Mouse (Mus musculus) G1E (cell line): ENCODE results near the gene Disc1. TPM values are rescaled to one million over a fixed set of nuclear protein-coding genes. Genes with fewer than 3 reads are reported as not detected.

Experiments used
- ATAC-seq: 2 replicates; pipeline ENCODE4 v1.8.0; 2016; ENCODE audit warnings: mild to moderate bottlenecking; ENCODE audit not compliant: insufficient number of reproducible peaks, poor library complexity, low FRiP score, severe bottlenecking; ENCODE audit errors: extremely low read depth
- DNase-seq: peaks from one replicate; pipeline ENCODE4 v3.0.0; 2012; ENCODE audit warnings: low spot score
- H3K27me3 ChIP-seq: 2 replicates; pipeline ENCODE4 v1.6.1; 2012; ENCODE audit warnings: mild to moderate bottlenecking, low read length, inconsistent platforms; ENCODE audit not compliant: insufficient read depth
- H3K36me3 ChIP-seq: replicated peaks from 2 replicates; pipeline ENCODE3; 2012; ENCODE audit warnings: mild to moderate bottlenecking, inconsistent platforms
- H3K4me1 ChIP-seq: 2 replicates; pipeline ENCODE4 v1.6.1; 2012; ENCODE audit warnings: low read depth, low read length, inconsistent platforms, mixed read lengths; ENCODE audit not compliant: insufficient read depth
- H3K4me3 ChIP-seq: 2 replicates; pipeline ENCODE4 v1.5.1; 2012; ENCODE audit warnings: low read depth, mild to moderate bottlenecking, inconsistent platforms, low read length, moderate library complexity, mixed read lengths
- H3K9me3 ChIP-seq: replicated peaks from 2 replicates; pipeline ENCODE4 v1.6.1; 2012; ENCODE audit warnings: inconsistent platforms
- CTCF ChIP-seq: IDR thresholded peaks from 2 replicates; pipeline ENCODE4 v1.5.1; 2012; ENCODE audit warnings: low read depth, low read length, inconsistent platforms, mixed read lengths
- GATA1 ChIP-seq: IDR thresholded peaks from 2 replicates; pipeline ENCODE4 v1.6.1; 2012; ENCODE audit warnings: borderline replicate concordance, low read length, inconsistent platforms, mixed read lengths
- GATA2 ChIP-seq: IDR thresholded peaks from 2 replicates; pipeline ENCODE4 v1.6.1; 2012; ENCODE audit warnings: low read depth, low read length, inconsistent platforms, borderline replicate concordance
- POLR2AphosphoS5 ChIP-seq: IDR thresholded peaks from 2 replicates; pipeline ENCODE4 v1.6.1; 2012; ENCODE audit warnings: low read depth, low read length, inconsistent platforms; ENCODE audit not compliant: insufficient replicate concordance
- TAL1 ChIP-seq: conservative IDR thresholded peaks from 2 replicates; pipeline ENCODE4 v1.6.1; 2012; ENCODE audit warnings: low read depth, low read length, inconsistent platforms, mixed read lengths
- polyA plus RNA-seq: library from polyadenylated mRNA; stranded (reverse); fragments of >175 nt; gene quantifications from 2 replicates; pipeline ENCODE4 v1.2.3, GENCODE M21; 2012
- total RNA-seq, 2 experiments: library from RNA; stranded (forward) in 1 of 2; stranded (reverse) in 1 of 2; fragments of 200-1000 nt in 1 of 2; fragments of >200 nt in 1 of 2; fragmentation: Nextera tagmentation in 1 of 2; gene quantifications; 2 replicates each; pipeline ENCODE4 v1.2.3; 2014 to 2017

Disc1 gene
- total and polyA plus RNA-seq, 3 experiments: not detected

- DNase-seq (no peak), ATAC-seq (no peak)
- Histone ChIP-seq H3K27me3 (no peaks in the 10 kb centered on the region), H3K4me3 (no peak overlapping the region), H3K36me3 (no peaks in the 10 kb centered on the region), H3K4me1 (no peaks in the 10 kb centered on the region), H3K9me3 (peaks cover 85% of the 10 kb centered on the region)
- TF ChIP-seq TAL1 (no peak), CTCF (no peak), GATA2 (no peak), GATA1 (no peak), POLR2AphosphoS5 (no peak)
Observed at GRCm38 (mm10) chr8:125200273-125200863, 146.4 kb downstream of the Disc1 start.

GRCm38 (mm10) chr8:125201650-125202049, 147.7 kb downstream of the Disc1 start:
- no peak for DNase-seq
- peaks cover 85% of the 10 kb centered on the region for H3K9me3 ChIP-seq
- no peak overlapping the region for H3K4me3 ChIP-seq
- no peaks in the 10 kb centered on the region for H3K4me1 ChIP-seq
- TF ChIP-seq CTCF (no peak), GATA1 (no peak), TAL1 (no peak), GATA2 (no peak), POLR2AphosphoS5 (no peak)
- no peaks in the 10 kb centered on the region for H3K27me3 ChIP-seq
- no peak for ATAC-seq
- no peaks in the 10 kb centered on the region for H3K36me3 ChIP-seq

GRCm38 (mm10) chr8:125203016-125203415, 149.0 kb downstream of the Disc1 start:
- no peaks in the 10 kb centered on the region for H3K36me3 ChIP-seq
- DNase-seq: no peak
- no peak for ATAC-seq
- H3K4me1 ChIP-seq: no peaks in the 10 kb centered on the region
- no peaks in the 10 kb centered on the region for H3K27me3 ChIP-seq
- no peak overlapping the region for H3K4me3 ChIP-seq
- H3K9me3 ChIP-seq: peaks cover 84% of the 10 kb centered on the region
- no peak for TF ChIP-seq GATA2
- TF ChIP-seq GATA1: no peak
- no peak for TF ChIP-seq TAL1
- no peak for TF ChIP-seq CTCF
- no peak for TF ChIP-seq POLR2AphosphoS5

GRCm38 (mm10) chr8:125205556-125205955, 151.6 kb downstream of the Disc1 start:
- H3K9me3 ChIP-seq: peaks cover 83% of the 10 kb centered on the region
- DNase-seq (no peak), ATAC-seq (no peak)
- TF ChIP-seq CTCF: no peak
- no peaks in the 10 kb centered on the region for H3K4me1 ChIP-seq
- no peak overlapping the region for H3K4me3 ChIP-seq
- H3K36me3 ChIP-seq: no peaks in the 10 kb centered on the region
- H3K27me3 ChIP-seq: no peaks in the 10 kb centered on the region

GRCm38 (mm10) chr8:125206391-125206790, 152.4 kb downstream of the Disc1 start:
- no peaks in the 10 kb centered on the region for H3K27me3 ChIP-seq
- DNase-seq (no peak), ATAC-seq (no peak)
- H3K4me1 ChIP-seq: no peaks in the 10 kb centered on the region
- no peak overlapping the region for H3K4me3 ChIP-seq
- peaks cover 84% of the 10 kb centered on the region for H3K9me3 ChIP-seq
- TF ChIP-seq POLR2AphosphoS5 (no peak), GATA2 (no peak), GATA1 (no peak), CTCF (no peak), TAL1 (no peak)
- no peaks in the 10 kb centered on the region for H3K36me3 ChIP-seq

GRCm38 (mm10) chr8:125206962-125207361, 153.0 kb downstream of the Disc1 start:
- H3K36me3 ChIP-seq: no peaks in the 10 kb centered on the region
- H3K4me3 ChIP-seq: no peak overlapping the region
- H3K27me3 ChIP-seq: no peaks in the 10 kb centered on the region
- H3K4me1 ChIP-seq: no peaks in the 10 kb centered on the region
- TF ChIP-seq POLR2AphosphoS5 (no peak), CTCF (no peak), GATA2 (no peak), TAL1 (no peak), GATA1 (no peak)
- ATAC-seq: no peak
- H3K9me3 ChIP-seq: peaks cover 86% of the 10 kb centered on the region
- no peak for DNase-seq

GRCm38 (mm10) chr8:125212619-125213167, 158.7 kb downstream of the Disc1 start:
- DNase-seq (no peak), ATAC-seq (no peak)
- H3K36me3 ChIP-seq: no peaks in the 10 kb centered on the region
- H3K4me1 ChIP-seq: no peaks in the 10 kb centered on the region
- no peak for TF ChIP-seq GATA2
- no peak for TF ChIP-seq GATA1
- peaks cover 79% of the 10 kb centered on the region for H3K9me3 ChIP-seq
- no peaks in the 10 kb centered on the region for H3K27me3 ChIP-seq
- H3K4me3 ChIP-seq: no peak overlapping the region
